Mouse (Mus musculus) CD4-positive, CD25-positive, alpha-beta regulatory T cell, adult 4 months (primary cell): ENCODE measurements around the gene Hcn4. TPM values are rescaled to one million over a fixed set of nuclear protein-coding genes. Genes with fewer than 3 reads are reported as not detected.

Experiments
- ATAC-seq: one replicate; pipeline ENCODE4 v1.8.0; 2017
- polyA plus RNA-seq, 2 experiments: library from polyadenylated mRNA; unstranded; fragments of 100-300 nt; shearing (Covaris generic); gene quantifications; one replicate each; pipeline ENCODE4 v1.2.1; 2017

Hcn4 gene
- polyA plus RNA-seq, 2 experiments from 2014 or later = not detected

- no peak for ATAC-seq
Observed at GRCm38 (mm10) chr9:58849576-58850315, 26.5 kb downstream of the Hcn4 start.

- no peak for ATAC-seq
Observed at GRCm38 (mm10) chr9:58854931-58855330, 31.7 kb downstream of the Hcn4 start.

- no peak for ATAC-seq
Observed at GRCm38 (mm10) chr9:58859080-58859635, 35.9 kb downstream of the Hcn4 start.

GRCm38 (mm10) chr9:58863826-58864225, 40.6 kb downstream of the Hcn4 start:
- no peak for ATAC-seq

- ATAC-seq = no peak
Observed at GRCm38 (mm10) chr9:58871141-58871540, 47.9 kb downstream of the Hcn4 start.

- ATAC-seq = no peak
Observed at GRCm38 (mm10) chr9:58873541-58874324, 50.5 kb downstream of the Hcn4 start.

- no peak for ATAC-seq
Observed at GRCm38 (mm10) chr9:58874354-58874753, 51.1 kb downstream of the Hcn4 start.

- ATAC-seq = no peak
Observed at GRCm38 (mm10) chr9:58875439-58875838, 52.2 kb downstream of the Hcn4 start.

GRCm38 (mm10) chr9:58876946-58877625, 53.9 kb downstream of the Hcn4 start:
- no peak for ATAC-seq

GRCm38 (mm10) chr9:58879836-58880235, 56.6 kb downstream of the Hcn4 start:
- no peak for ATAC-seq

GRCm38 (mm10) chr9:58882686-58883085, 59.5 kb downstream of the Hcn4 start:
- ATAC-seq = no peak

GRCm38 (mm10) chr9:58889782-58890448, 66.7 kb downstream of the Hcn4 start:
- ATAC-seq = no peak

GRCm38 (mm10) chr9:58890893-58891292, 67.7 kb downstream of the Hcn4 start:
- ATAC-seq = no peak

- ATAC-seq = no peak
Observed at GRCm38 (mm10) chr9:58891840-58892640, 68.8 kb downstream of the Hcn4 start.

- no peak for ATAC-seq
Observed at GRCm38 (mm10) chr9:58899602-58900001, 76.4 kb downstream of the Hcn4 start.

GRCm38 (mm10) chr9:58902869-58903585, 79.8 kb downstream of the Hcn4 start:
- ATAC-seq = no peak
